Mouse (Mus musculus) neural tube, embryonic 13.5 days (tissue): Measurements from ENCODE around the gene Gm42791. TPM values are rescaled to one million over a fixed set of nuclear protein-coding genes. Genes with fewer than 3 reads are reported as not detected.

Experiments
- ATAC-seq: fragments of 200-750 bp; cut with Nextera tagmentation; 2 replicates; pipeline ENCODE4 v1.8.0; 2017; ENCODE audit warnings: low read depth, mild to moderate bottlenecking, moderate TSS enrichment, moderate library complexity
- H3K27ac ChIP-seq: fragments of 300-500 bp; sonication (generic); replicated peaks from 2 replicates; pipeline ENCODE4 v1.5.1; 2015; ENCODE audit warnings: moderate library complexity, mild to moderate bottlenecking, inconsistent platforms
- H3K27me3 ChIP-seq: fragments of 300-500 bp; sonication (generic); 2 replicates; pipeline ENCODE4 v1.6.1; 2015; ENCODE audit warnings: mild to moderate bottlenecking, inconsistent platforms
- H3K36me3 ChIP-seq: fragments of 300-500 bp; sonication (generic); 2 replicates; pipeline ENCODE4 v1.6.1; 2015; ENCODE audit warnings: mild to moderate bottlenecking, inconsistent platforms
- H3K4me1 ChIP-seq: fragments of 300-500 bp; sonication (generic); replicated peaks from 2 replicates; pipeline ENCODE4 v1.6.1; 2015; ENCODE audit warnings: inconsistent platforms
- H3K4me2 ChIP-seq: fragments of 300-500 bp; sonication (generic); 2 replicates; pipeline ENCODE4 v1.6.1; 2015; ENCODE audit warnings: inconsistent platforms, mild to moderate bottlenecking, moderate library complexity
- H3K4me3 ChIP-seq: fragments of 300-500 bp; sonication (generic); 2 replicates; pipeline ENCODE4 v1.5.1; 2015; ENCODE audit warnings: mild to moderate bottlenecking, inconsistent platforms
- H3K9ac ChIP-seq: fragments of 300-500 bp; sonication (generic); 2 replicates; pipeline ENCODE4 v1.6.1; 2015; ENCODE audit warnings: moderate library complexity, mild to moderate bottlenecking, inconsistent platforms
- H3K9me3 ChIP-seq: fragments of 300-500 bp; sonication (generic); 2 replicates; pipeline ENCODE4 v1.6.1; 2016; ENCODE audit warnings: inconsistent platforms
- WGBS: fragments of 180-500 bp; shearing (Covaris S2); methylation state at CpG from one replicate; pipeline ENCODE4 v1.1.7; 2015; 5-methylcytosine and 5-hydroxymethylcytosine counted together
- polyA plus RNA-seq: library from polyadenylated mRNA; unstranded; fragments of >200 nt; fragmentation: Nextera tagmentation; extraction: Ambion mirVana; gene quantifications from 2 replicates; pipeline ENCODE4 v1.2.1, GENCODE M21; 2015

Gm42791 gene
- polyA plus RNA-seq, 1 experiment from 2014 or later: 0.74 TPM

DNA sequence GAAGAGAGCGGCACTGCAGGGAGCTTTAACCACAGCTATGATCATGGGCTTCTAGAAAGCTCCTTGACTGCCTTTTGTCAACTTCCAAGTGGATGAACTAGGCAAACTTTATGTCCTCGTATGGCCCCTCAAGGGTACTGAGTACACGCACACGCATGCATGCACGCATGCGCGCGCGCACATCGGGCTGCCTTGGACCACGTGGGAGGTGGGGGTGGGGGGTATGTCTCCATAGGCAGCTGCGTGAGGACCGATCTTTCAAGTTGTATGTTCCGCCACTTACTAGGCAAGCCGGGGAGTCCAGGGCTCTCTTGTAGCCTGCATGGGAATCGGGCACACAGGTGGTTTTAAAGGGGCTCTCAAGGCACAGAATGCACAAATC lies 25.7 kb upstream of the Gm42791 start:
- 65% methylated on average over 16 of the region's 16 CpGs for WGBS
- ATAC-seq: no peak
- Histone ChIP-seq H3K4me3 (no peak overlapping the region), H3K36me3 (no peaks in the 10 kb centered on the region), H3K27me3 (peaks cover 12% of the 10 kb centered on the region), H3K4me1 (peaks cover 7% of the 10 kb centered on the region), H3K4me2 (peak overlapping the region; percentile 35), H3K9me3 (no peaks in the 10 kb centered on the region), H3K27ac (no peak overlapping the region), H3K9ac (no peak overlapping the region)

GRCm38 (mm10) chr5:149020059-149020680 lies 25.2 kb upstream of the Gm42791 start:
- H3K4me1 ChIP-seq: peaks cover 12% of the 10 kb centered on the region
- no peaks in the 10 kb centered on the region for H3K36me3 ChIP-seq
- H3K9me3 ChIP-seq: no peaks in the 10 kb centered on the region
- peak overlapping the region; percentile 35 for H3K4me2 ChIP-seq
- 59% methylated on average over 18 of the region's 18 CpGs for WGBS
- peaks cover 12% of the 10 kb centered on the region for H3K27me3 ChIP-seq
- H3K4me3 ChIP-seq: no peak overlapping the region
- no peak overlapping the region for H3K9ac ChIP-seq
- H3K27ac ChIP-seq: no peak overlapping the region
- no peak for ATAC-seq

- Histone ChIP-seq H3K4me1 (peaks cover 21% of the 10 kb centered on the region), H3K27ac (no peak overlapping the region), H3K27me3 (peaks cover 15% of the 10 kb centered on the region), H3K9me3 (no peaks in the 10 kb centered on the region), H3K36me3 (no peaks in the 10 kb centered on the region), H3K9ac (no peak overlapping the region), H3K4me2 (no peak overlapping the region), H3K4me3 (no peak overlapping the region)
- no peak for ATAC-seq
- 90% methylated on average over 3 of the region's 3 CpGs for WGBS
These were observed 22.9 kb upstream of the Gm42791 start for GRCm38 (mm10) chr5:149017666-149018415.

DNA sequence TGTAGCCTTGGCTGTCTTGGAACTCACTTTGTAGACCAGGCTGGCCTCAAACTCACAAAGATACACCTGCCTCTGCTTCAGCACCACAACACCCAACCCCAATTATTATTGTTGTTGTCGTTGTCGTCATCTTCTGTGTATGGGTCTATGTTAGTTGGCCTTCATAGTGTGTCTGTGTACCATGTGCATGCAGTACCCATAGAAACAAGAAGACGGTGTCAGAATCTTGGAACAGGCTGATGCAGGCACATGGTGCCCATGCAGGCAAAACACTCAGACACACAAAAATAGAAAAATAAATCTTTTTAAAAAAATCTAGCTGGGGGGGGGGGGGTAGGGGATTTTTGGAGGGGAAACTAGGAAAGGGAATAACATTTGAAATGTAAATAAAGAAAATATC lies 22.2 kb upstream of the Gm42791 start:
- 96% methylated on average over 3 of the region's 3 CpGs for WGBS
- Histone ChIP-seq H3K27ac (no peak overlapping the region), H3K4me1 (peaks cover 21% of the 10 kb centered on the region), H3K36me3 (no peaks in the 10 kb centered on the region), H3K27me3 (peaks cover 15% of the 10 kb centered on the region), H3K4me3 (no peak overlapping the region), H3K4me2 (no peak overlapping the region), H3K9me3 (no peaks in the 10 kb centered on the region), H3K9ac (no peak overlapping the region)
- ATAC-seq: no peak

DNA sequence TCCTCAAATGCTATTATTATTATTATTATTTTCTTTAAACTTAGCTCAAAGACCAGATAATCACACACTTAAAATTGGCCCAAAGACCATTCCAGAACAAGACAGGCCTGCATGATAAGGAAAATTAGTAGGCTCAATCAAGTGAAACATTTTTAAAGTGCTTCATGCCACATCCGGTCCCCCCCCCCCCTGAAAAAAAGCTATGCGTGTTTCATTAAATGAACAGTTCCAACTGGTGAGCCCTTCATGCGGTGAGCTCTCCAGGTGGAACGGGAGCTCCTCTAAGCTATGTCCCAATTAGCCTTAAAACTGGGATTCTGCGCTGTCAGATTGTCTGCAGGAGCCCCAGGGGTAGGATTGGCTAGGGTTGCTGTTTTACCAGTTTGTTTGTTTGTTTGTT lies 21.3 kb upstream of the Gm42791 start:
- Histone ChIP-seq H3K9me3 (no peaks in the 10 kb centered on the region), H3K4me2 (peak overlapping the region; percentile 94), H3K27me3 (peaks cover 12% of the 10 kb centered on the region), H3K27ac (no peak overlapping the region), H3K36me3 (no peaks in the 10 kb centered on the region), H3K4me3 (no peak overlapping the region), H3K4me1 (peaks cover 21% of the 10 kb centered on the region), H3K9ac (no peak overlapping the region)
- 79% methylated on average over 5 of the region's 5 CpGs for WGBS
- no peak for ATAC-seq

GRCm38 (mm10) chr5:149015335-149016201 lies 20.6 kb upstream of the Gm42791 start:
- H3K27ac ChIP-seq: no peak overlapping the region
- H3K4me1 ChIP-seq: peaks cover 21% of the 10 kb centered on the region
- WGBS: 2% methylated on average over 35 of the region's 37 CpGs
- ATAC-seq: peak; percentile 72
- H3K4me2 ChIP-seq: peak overlapping the region; percentile 94
- H3K9me3 ChIP-seq: no peaks in the 10 kb centered on the region
- H3K36me3 ChIP-seq: no peaks in the 10 kb centered on the region
- H3K4me3 ChIP-seq: peak overlapping the region; percentile 48
- peaks cover 12% of the 10 kb centered on the region for H3K27me3 ChIP-seq
- peak overlapping the region; percentile 69 for H3K9ac ChIP-seq

DNA sequence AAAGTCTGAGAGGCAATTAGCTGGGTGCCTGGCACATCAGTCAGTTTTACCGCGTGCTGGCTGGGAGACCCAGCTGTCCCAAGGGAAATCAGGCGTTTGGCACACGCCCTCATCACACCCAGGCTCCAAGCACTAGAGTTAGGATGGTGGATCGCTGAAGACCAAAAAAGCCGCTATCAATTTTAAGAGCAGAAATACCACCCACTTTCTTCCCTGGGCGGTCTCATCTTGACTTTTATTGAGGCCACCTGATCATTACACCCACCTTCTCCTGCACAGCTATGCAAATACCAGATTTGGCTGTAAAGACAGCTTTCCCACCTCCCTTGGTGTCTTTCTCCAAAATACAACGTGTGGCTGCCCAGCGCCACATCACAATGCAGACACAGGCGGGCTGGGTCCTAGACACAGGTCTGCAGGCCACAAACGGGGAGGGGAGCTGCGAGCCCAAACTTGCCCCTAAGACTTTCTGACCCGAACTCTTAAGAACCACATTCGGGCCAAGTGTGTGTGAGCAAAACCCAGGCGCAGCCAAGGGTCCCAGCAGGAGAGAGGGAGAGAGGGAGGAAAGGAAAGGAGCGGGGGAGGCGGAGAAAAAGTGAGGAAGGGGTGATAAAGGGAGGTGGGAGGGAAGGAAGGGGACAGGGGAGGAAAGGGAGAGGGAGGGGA lies 19.8 kb upstream of the Gm42791 start:
- Histone ChIP-seq H3K4me2 (peak overlapping the region; percentile 94), H3K9me3 (no peaks in the 10 kb centered on the region), H3K4me3 (peak overlapping the region; percentile 48), H3K27me3 (peaks cover 12% of the 10 kb centered on the region), H3K9ac (peak overlapping the region; percentile 69; the same call in 1 of the 2 replicates), H3K4me1 (peaks cover 21% of the 10 kb centered on the region), H3K27ac (no peak overlapping the region), H3K36me3 (no peaks in the 10 kb centered on the region)
- 11% methylated on average over 17 of the region's 17 CpGs for WGBS
- peak; percentile 48; the same call in 1 of the 2 replicates for ATAC-seq

DNA sequence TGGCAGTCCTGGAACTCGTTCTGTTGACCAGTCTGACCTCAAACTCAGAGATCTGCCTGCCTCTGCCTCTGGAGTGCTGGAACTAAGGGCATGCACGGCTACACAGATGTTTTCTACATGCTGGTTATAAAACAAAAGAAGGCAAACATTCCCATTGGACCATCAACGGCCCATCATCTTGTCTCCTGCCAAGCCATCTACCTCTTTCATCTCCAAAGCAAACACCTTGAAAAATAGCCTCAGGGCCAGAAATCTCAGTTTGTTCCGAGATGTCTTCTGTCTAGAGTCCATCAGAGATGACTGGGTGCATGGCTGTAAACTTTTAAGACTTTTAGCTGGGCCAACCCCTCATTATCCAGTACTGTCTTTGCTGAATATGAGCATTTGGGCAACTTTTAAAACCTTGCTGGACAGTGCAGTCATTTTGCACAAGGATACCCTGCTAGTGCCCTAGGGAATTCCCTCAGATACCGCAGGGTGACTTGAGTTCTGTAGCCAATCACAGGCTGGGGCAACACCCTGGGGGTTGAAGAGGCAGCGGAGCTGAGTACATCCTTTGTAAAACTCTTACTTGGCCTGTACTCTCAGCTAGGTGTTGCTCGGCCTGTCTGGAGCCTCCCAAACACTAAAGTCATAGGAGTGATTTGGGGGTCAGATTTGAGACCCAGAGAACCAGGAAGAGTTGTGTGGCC lies 19.0 kb upstream of the Gm42791 start:
- 73% methylated on average over 7 of the region's 7 CpGs for WGBS
- Histone ChIP-seq H3K4me2 (no peak overlapping the region), H3K4me3 (no peak overlapping the region), H3K27me3 (peaks cover 12% of the 10 kb centered on the region), H3K36me3 (no peaks in the 10 kb centered on the region), H3K9me3 (no peaks in the 10 kb centered on the region), H3K4me1 (peaks cover 21% of the 10 kb centered on the region), H3K9ac (no peak overlapping the region), H3K27ac (no peak overlapping the region)
- ATAC-seq: no peak

DNA sequence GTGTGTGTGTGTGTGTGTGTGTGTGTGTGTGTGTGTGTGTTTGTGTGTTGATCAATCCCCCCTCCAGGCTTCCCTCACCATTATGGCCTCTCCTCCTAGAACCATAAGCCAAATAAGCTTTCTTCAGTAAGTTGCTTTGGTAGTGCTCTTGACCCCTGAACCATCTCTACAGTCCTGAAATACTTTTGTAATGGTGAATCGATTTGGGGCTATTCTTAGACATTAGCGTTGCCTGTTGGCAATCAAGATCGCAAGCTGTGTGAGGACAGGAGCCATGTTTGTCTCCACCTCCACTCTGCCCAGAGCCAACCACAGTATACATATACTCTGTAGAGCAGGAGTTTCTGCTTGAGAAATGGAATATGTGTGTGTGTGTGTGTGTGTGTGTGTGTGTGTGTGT lies 14.2 kb upstream of the Gm42791 start:
- no peak overlapping the region for H3K4me2 ChIP-seq
- WGBS: 83% methylated on average over 3 of the region's 3 CpGs
- no peaks in the 10 kb centered on the region for H3K36me3 ChIP-seq
- H3K9ac ChIP-seq: no peak overlapping the region
- H3K27me3 ChIP-seq: no peaks in the 10 kb centered on the region
- no peak for ATAC-seq
- peaks cover 23% of the 10 kb centered on the region for H3K4me1 ChIP-seq
- no peak overlapping the region for H3K4me3 ChIP-seq
- no peaks in the 10 kb centered on the region for H3K9me3 ChIP-seq
- no peak overlapping the region for H3K27ac ChIP-seq

DNA sequence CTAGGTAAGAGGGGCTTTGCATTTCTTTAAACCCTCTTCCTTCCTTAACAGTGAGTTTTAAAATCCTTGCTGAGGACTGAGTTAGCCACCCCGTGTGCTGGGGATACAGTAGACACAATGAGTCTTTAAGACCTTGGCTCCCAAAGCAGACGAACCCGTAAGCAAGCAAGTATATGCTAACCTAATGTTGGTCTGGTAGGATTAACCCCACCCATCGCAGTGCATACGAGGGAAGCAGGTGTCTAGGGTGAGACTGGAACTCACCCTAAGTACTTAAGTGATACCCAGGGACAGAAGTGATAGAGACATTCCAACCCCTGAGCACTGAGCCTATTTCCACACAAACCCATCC lies 12.3 kb upstream of the Gm42791 start:
- H3K9me3 ChIP-seq: no peaks in the 10 kb centered on the region
- peak overlapping the region; percentile 59 for H3K9ac ChIP-seq
- 0 out of 2 replicates have a peak overlapping the region, but pooled peaks have one; percentile 33 for H3K27ac ChIP-seq
- no peaks in the 10 kb centered on the region for H3K27me3 ChIP-seq
- 64% methylated on average over 5 of the region's 5 CpGs for WGBS
- peak overlapping the region; percentile 56 for H3K4me2 ChIP-seq
- no peak overlapping the region for H3K4me3 ChIP-seq
- peaks cover 32% of the 10 kb centered on the region for H3K4me1 ChIP-seq
- no peaks in the 10 kb centered on the region for H3K36me3 ChIP-seq
- ATAC-seq: no peak
